Mouse (Mus musculus): ENCODE results near the gene Arl6ip4.

Gene Arl6ip4

DNA sequence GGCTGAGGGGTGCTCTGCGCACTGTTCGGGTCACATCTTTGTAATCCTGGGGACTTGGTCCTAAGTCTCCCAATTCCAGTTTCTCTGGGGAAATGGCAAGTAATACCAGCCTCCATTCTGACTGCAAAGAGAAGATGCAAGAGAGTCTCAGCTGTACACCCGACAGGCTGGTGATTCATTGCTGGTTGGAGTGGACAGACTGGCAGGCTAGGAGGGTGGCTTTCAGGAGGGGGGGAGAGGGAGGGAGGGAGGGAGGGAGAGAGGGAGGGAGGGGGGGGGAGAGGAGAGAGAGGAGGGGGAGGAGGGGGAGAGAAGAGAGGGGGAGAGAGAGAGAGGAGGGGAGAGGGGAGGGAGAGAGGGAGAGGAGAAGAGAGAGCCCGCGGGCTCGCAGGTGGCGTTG lies 358 bp upstream of the Arl6ip4 start:
- in situ Hi-C loops (cut with MboI; ENCODE audit: low pct_unique_long_range_greater_than_20kb in 1 of 2, low sequenced_read_pairs in 2 of 2, unreplicated experiment in 1 of 2) = loop anchor here in 1 of 2 experiments (10.0 kb wide), 1 partner anchor 159 kb away; no protein-coding TSS in a partner anchor

DNA sequence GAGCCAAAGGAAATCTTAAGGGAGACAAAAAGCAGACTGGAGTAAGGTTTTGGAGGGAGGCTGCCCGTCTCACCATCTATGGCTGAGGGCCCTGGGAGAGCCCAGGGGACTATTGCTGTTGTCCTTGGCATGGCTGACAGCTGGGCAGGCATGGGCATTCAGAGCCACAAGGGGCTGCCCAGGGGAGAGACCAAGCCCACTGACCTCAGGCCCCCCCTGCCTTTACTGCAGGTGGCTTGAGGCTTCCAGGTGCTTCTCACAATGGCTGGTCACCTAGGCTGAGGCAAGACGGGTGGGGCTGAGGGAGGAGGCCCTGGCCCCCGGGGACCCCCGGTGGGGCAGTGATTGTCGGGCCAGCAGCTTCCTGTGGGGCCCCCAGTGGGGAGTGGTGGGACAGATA lies 3.3 kb downstream of the Arl6ip4 start:
- in situ Hi-C loops (cut with MboI; ENCODE audit: low pct_unique_long_range_greater_than_20kb in 1 of 2, low sequenced_read_pairs in 2 of 2, unreplicated experiment in 1 of 2) = loop anchor here in 1 of 2 experiments (10.0 kb wide), 1 partner anchor 156 kb away; no protein-coding TSS in a partner anchor

DNA sequence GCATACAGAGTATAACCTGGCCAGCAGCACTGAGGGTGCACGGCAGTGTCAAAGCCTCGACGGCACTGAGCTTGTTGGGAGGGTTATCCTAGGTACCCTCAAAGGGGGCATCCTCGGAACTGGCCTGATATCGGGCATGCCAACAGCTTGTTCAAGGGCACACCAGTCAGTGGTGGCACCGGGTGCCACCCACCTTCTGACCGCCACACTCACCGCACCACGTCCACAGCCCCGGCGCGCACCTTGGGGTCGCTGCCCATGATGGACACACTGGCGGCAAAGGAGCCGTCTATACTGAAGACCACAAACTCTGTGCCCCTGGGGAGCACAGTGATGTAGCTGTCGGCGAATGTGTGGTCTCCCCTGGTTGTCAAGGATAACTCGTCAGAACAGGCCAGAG lies 6.5 kb downstream of the Arl6ip4 start:
- in situ Hi-C loops (cut with MboI; ENCODE audit: low pct_unique_long_range_greater_than_20kb in 1 of 2, low sequenced_read_pairs in 2 of 2, unreplicated experiment in 1 of 2) = no loop called here

DNA sequence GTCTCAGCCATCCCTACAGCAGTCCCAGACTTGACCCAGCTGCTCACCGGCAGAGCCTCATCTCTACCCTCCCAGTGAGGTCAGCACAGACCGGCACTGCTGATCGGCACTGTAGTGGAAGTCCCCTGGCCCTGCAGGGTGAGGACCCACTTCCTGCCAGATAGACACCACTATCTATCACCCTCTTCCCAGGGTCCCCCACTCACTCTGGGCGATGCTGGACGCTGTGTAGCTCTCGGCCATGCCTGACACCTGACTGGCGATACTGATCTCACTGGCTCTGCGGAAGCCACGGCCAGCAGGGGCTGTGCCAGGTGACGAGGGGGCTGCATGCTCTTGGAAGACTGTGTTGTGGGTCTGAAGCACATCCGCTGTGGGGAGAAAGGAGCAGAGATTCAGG lies 9.2 kb downstream of the Arl6ip4 start:
- in situ Hi-C loops (cut with MboI; ENCODE audit: low pct_unique_long_range_greater_than_20kb in 1 of 2, low sequenced_read_pairs in 2 of 2, unreplicated experiment in 1 of 2) = no loop called here

DNA sequence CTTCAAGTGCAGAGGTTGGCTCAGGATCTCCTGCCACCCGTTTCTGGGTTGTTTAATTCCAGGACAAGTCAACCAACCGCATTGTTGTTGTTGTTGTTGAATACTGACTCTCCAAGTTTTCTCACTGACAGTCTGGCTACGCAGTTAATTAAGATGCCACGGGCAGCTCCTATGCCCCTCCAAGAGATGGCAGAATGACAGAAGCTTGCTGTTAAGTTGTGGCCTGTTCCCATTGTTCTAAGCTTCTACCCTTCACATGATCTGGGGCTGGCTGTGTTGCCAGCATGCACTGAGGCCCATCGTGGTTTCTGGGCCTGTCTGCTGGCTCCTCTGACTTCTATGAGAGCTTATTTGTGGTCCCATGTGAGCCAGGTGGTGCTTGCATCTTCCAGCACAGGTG lies 18.4 kb downstream of the Arl6ip4 start:
- in situ Hi-C loops (cut with MboI; ENCODE audit: low pct_unique_long_range_greater_than_20kb in 1 of 2, low sequenced_read_pairs in 2 of 2, unreplicated experiment in 1 of 2) = no loop called here

DNA sequence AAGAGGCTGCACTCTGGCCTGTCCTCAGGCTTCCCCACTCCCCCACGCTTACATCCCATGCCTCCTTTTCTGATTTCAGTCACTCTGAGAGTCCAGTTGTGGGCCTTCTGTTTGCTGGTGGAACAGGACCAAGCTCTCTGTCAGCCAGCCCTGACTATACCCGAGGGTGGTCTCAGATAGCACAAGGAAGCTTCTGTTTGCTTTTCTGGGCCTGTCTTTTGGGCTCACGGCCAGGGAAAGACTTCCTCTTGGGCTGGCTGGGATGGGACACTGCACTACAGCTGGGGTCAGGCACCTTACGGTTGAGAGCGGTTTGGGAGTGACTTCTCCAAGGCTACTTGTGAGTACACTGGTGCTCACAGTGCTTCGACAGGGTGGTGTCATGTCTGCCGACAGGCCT lies 22.2 kb downstream of the Arl6ip4 start:
- in situ Hi-C loops (cut with MboI; ENCODE audit: low pct_unique_long_range_greater_than_20kb in 1 of 2, low sequenced_read_pairs in 2 of 2, unreplicated experiment in 1 of 2) = no loop called here

DNA sequence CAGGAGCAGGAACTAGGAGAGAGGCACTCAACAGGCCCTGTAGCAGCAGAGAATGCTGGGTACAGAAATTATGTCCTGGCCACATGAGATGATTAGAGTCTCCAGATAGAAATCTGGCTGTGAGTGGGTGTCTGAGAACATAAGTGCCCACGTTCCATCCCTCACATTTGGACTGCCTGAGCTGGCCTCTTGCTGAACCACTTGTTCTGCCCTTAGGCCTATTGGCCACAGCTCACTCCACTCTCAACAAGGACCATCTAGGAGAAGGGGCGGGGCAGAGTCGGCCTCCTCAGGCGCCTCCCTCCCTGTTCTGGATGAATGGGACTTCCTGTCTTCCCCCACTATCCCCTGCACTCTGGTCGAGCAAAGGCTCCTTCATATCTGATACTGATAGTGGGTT lies 33.1 kb downstream of the Arl6ip4 start:
- in situ Hi-C loops (cut with MboI; ENCODE audit: low pct_unique_long_range_greater_than_20kb in 1 of 2, low sequenced_read_pairs in 2 of 2, unreplicated experiment in 1 of 2) = no loop called here

DNA sequence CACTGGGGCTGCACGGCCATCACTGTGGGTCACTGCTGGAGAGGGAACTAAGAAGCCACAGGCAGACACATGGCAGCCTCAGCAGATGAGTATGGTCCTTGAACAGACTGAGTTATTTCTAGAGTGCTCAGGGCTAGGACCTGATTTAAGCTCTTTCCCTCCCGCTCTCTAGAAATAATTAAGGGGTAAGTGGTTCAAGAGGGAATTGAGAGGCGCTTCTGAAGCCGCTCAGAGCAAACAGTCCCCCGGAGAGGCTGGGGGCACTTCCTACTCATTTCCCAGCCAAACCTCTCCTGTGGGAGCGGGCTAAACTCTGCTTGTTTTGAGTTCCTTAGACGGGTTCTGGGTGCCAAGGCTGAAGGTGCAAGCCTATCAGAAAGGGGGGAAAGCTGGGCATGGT lies 35.0 kb downstream of the Arl6ip4 start:
- in situ Hi-C loops (cut with MboI; ENCODE audit: low pct_unique_long_range_greater_than_20kb in 1 of 2, low sequenced_read_pairs in 2 of 2, unreplicated experiment in 1 of 2) = no loop called here

DNA sequence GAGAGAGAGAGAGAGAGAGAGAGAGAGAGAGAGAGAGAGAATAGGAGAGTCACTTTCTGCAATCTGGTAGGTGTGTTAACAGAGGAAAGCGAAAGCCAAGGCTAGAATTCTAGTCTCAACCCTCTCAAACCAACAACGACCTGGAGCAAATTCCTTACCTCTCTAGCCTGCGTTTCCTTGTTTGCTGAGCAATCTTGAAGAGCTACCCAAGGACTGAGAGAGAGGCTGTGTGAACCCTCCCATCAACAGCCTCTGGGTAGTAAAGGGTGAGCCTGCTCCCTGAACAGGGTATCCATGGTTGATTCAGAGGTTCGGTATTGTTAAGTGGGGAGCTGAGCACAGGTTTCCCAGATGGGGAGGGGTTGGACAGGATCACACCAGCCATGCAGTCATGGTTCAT lies 36.8 kb downstream of the Arl6ip4 start:
- in situ Hi-C loops (cut with MboI; ENCODE audit: low pct_unique_long_range_greater_than_20kb in 1 of 2, low sequenced_read_pairs in 2 of 2, unreplicated experiment in 1 of 2) = no loop called here

DNA sequence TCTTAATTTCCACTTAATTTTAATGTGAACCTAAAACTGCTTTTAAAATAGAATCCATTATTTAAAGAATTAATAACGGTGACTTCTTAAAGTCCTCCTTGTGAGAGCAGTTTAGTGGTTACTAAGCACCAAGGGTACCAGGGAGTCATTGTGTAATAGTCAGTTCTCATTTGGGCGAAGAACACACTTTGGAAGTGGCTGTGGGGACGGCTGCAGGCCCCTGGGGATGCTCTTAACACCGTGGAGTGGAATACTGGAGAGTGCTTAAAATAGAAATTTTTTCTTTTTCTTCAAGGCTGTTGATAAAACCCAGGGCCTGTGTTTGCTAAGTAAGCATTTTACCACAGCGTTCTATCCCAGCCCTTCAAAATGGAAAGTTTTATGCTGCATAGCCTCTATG lies 40.1 kb downstream of the Arl6ip4 start:
- in situ Hi-C loops (cut with MboI; ENCODE audit: low pct_unique_long_range_greater_than_20kb in 1 of 2, low sequenced_read_pairs in 2 of 2, unreplicated experiment in 1 of 2) = no loop called here

DNA sequence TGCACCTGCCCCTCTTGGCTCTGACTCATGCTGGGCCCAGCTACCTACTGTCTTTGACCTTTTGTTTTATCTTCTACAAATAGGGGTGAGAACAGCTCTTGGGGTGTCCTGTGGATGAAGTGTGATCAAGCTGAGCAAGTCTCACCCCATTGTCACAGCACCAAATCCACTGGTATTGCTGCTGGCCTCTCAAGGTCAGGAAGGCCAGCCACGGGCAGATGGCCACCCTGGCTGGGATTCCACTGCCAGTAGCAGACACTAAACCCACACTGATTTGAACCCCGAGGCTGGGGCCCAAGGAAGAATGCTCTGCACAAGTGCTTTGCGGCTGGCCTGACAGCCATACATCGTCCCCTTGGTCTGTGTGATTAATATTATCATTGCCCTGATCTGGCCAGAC lies 42.4 kb downstream of the Arl6ip4 start:
- in situ Hi-C loops (cut with MboI; ENCODE audit: low pct_unique_long_range_greater_than_20kb in 1 of 2, low sequenced_read_pairs in 2 of 2, unreplicated experiment in 1 of 2) = no loop called here

DNA sequence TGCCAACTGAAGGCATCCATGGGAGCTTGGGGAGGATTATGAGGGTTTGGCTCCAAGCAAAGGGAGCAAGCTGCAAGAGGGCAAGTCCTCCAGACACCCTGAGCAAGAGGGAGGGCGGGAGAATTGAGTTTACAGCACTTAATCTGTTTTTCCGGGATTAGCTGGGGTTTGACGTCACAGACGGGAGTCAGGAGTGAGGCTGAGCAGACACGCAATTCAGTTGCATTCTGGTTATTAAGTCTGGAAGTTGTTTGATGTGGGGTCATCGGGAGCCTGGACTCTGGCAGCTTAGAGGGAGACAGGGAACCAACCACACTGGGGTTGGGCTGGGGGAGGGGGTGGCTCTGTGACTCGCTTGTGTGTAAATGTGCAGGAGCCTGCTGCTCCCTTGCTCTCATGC lies 43.6 kb downstream of the Arl6ip4 start:
- in situ Hi-C loops (cut with MboI; ENCODE audit: low pct_unique_long_range_greater_than_20kb in 1 of 2, low sequenced_read_pairs in 2 of 2, unreplicated experiment in 1 of 2) = no loop called here

DNA sequence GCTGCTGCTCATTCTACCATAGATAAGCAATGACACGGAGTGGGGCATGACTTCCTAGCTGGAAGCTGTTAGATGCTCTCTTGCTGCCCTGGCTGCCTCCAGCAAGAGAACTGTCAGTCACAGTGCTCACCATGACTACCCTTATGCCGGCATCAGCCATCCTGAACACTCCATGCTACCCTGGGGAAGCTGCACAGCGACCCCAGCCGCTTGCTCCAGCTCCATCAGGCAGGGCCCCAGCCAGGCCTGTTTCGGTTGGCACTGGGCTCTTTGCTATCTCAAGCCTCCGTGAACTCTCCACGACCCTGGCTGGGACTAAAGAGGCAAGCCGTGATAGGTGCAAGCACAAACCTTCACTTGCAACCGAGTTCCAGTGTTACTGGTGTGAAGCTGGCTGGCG lies 45.9 kb downstream of the Arl6ip4 start:
- in situ Hi-C loops (cut with MboI; ENCODE audit: low pct_unique_long_range_greater_than_20kb in 1 of 2, low sequenced_read_pairs in 2 of 2, unreplicated experiment in 1 of 2) = loop anchor here (10.0 kb wide), 2 partner anchors 113 to 143 kb away; no protein-coding TSS in a partner anchor

DNA sequence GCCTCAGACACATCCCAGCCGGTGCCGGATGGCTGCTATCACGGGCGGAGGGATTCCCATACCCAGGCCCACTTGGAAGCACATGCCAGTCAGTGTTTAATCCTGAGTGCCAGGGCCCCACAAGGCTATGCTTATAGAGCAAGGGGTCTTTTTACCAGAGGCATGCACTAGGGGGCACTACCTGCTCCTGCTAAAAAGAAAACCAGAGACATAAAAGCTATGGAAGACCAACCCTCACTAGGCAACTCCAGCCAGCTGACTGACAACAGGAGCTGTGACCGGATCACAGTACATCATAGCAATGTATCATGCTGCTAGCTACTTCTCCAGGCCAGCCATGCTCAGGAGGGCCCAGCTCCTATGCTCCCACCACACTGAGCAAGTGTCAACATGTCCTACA lies 46.7 kb downstream of the Arl6ip4 start:
- in situ Hi-C loops (cut with MboI; ENCODE audit: low pct_unique_long_range_greater_than_20kb in 1 of 2, low sequenced_read_pairs in 2 of 2, unreplicated experiment in 1 of 2) = loop anchor here (10.0 kb wide), 2 partner anchors 112 to 142 kb away; no protein-coding TSS in a partner anchor

DNA sequence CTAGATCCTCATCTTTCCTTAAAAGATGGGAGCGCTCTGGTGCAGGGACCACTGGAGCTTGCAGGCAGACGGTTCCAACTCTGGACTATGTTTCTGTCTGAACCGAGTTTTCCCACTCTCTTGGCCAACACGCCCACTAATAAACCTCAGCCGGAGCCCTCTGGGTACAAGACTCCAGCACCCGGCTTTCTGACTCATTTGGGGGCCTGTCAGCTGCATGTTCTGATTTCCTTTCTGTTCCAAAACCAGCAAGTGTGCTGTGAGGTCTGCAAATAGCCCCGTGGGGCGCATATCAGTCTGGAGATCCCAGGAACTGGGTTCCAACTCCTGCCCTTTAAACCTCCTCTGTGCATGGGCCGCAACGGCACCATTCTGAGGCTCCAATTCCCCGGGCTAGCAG lies 47.6 kb downstream of the Arl6ip4 start:
- in situ Hi-C loops (cut with MboI; ENCODE audit: low pct_unique_long_range_greater_than_20kb in 1 of 2, low sequenced_read_pairs in 2 of 2, unreplicated experiment in 1 of 2) = loop anchor here (10.0 kb wide), 2 partner anchors 111 to 141 kb away; no protein-coding TSS in a partner anchor

DNA sequence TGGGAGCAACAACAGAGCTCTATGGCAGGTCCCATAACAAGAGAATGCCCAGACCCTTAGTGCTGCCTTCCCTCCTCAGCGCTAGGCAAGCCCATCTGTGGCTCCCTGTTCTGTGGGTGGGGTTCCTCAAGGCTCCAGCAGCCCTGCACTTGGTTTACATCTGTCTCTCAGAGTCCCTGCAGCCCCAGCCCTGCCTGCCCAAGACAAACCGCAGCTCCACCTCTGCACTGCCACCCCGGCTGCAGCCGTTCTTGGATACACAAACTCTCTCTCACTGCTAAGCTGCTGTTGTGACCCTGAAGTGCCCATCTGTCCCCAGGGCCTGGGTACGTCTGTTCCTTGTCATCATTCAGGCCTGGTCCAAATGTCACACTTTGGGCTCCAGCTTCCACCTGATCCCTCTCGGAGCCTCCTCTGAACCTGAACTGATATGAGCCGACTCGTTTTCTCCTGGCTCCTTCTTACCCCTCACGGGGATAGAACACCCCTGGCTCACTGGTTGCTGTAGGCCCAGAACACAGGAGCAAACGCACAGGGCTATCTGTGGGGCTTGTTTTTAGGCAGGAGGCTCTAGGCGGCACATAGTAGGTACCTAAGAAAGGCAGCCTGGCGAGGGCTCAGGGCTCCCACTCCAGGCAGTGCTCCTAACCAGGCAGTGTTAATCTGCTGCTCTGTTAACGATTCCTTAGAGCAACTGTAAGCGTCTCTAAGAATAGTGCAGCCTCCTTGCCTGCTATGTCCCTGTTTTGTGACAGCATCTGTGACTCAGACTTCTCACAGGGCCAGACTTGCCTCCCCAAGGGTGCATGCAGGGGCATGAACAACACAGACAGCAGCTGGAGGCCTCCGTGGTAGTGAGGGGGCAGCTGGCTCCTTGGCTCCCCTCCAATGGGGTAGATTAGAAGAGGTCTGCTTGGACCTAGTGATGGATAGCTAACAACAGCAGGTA lies 50.0 kb downstream of the Arl6ip4 start:
- in situ Hi-C loops (cut with MboI; ENCODE audit: low pct_unique_long_range_greater_than_20kb in 1 of 2, low sequenced_read_pairs in 2 of 2, unreplicated experiment in 1 of 2) = loop anchor here (10.0 kb wide), 2 partner anchors 109 to 139 kb away; no protein-coding TSS in a partner anchor

DNA sequence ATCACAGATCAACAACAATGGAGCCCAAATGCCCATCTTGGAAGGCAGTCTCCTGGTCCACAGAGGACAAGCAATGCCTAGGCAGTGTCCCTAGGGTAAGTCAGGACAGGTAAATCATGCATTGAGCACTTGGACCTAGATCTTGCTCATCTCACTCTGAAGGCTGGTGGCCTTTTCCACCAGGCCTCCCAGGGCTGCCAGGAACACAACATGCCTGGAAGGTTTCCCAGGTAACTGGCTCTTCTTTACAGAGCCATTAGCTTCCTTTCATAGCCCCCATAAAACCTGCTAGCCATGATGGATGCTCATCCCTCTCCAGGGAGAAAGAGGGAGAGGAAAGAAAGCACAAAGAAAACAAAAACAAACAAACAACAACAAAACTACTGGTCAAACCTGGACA lies 50.9 kb downstream of the Arl6ip4 start:
- in situ Hi-C loops (cut with MboI; ENCODE audit: low pct_unique_long_range_greater_than_20kb in 1 of 2, low sequenced_read_pairs in 2 of 2, unreplicated experiment in 1 of 2) = loop anchor here (10.0 kb wide), 2 partner anchors 108 to 138 kb away; no protein-coding TSS in a partner anchor

DNA sequence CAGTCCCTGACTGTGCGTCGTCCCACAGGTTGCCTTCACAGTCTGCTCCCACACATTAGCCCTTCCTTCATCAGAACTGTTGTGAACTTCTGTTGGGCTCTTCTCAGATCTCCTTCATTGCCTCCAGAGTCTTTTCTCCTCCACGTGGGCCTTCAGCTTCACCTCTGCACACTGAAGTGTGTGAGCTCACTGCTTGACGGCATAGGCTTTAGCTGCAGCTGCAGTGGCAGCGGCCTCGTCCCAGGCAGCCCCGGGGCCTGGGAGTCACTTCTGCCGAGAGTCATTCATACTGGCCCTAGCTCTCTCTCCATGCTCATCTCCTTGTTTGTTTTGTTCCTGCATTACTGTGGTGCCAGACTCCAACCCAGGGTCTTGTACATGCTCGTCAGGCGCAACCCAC lies 51.7 kb downstream of the Arl6ip4 start:
- in situ Hi-C loops (cut with MboI; ENCODE audit: low pct_unique_long_range_greater_than_20kb in 1 of 2, low sequenced_read_pairs in 2 of 2, unreplicated experiment in 1 of 2) = loop anchor here (10.0 kb wide), 2 partner anchors 107 to 137 kb away; no protein-coding TSS in a partner anchor
